Mouse (Mus musculus): ENCODE measurements at regions not wholly inside any gene's neighbourhood (a gene's known extent, or its start where the extent isn't known, plus 50 kb on each side); places are given as distances from the start of the nearest gene placed in this dataset.

DNA sequence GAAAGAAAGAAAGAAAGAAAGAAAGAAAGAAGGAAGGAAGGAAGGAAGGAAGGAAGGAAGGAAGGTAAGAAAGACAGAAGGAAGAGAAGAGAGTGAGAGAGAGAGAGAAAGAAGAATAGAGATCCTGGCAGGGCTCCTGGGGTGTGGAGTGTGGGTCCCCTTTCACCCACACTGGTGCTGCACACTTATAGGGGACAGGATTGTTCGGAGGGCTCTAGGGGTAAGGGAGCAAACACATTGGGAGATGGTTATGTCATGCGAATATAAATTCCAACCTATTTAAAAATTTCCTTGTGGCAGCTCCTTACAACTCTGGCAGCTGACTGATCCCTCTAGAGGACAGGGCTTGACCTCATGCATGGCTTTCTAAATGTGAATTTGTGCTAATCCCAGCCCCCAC, 286.5 kb downstream of the Fgf9 start:
- Histone ChIP-seq H3K27me3 (ENCODE audit: control insufficient read depth, insufficient read depth, low read depth, low read length) (no peaks in the 10 kb centered on the region), H3K27ac (ENCODE audit: low read length) (no peak overlapping the region), H3K4me3 (ENCODE audit: low read depth, low read length) (no peak overlapping the region), H3K4me2 (ENCODE audit: low read depth, low read length) (no peak overlapping the region), H3K4me1 (ENCODE audit: control insufficient read depth, low read depth, low read length) (no peaks in the 10 kb centered on the region), H3K9me3 (replicated peaks; ENCODE audit: control insufficient read depth, low read length) (no peaks in the 10 kb centered on the region), H3K36me3 (ENCODE audit: control insufficient read depth, insufficient read depth) (no peaks in the 10 kb centered on the region), H3K9ac (ENCODE audit: low read depth, low read length) (no peak overlapping the region)
- no peak for ATAC-seq (ENCODE audit: low read depth)
- 64% methylated on average over 2 of the region's 2 CpGs for WGBS (ENCODE audit: insufficient replicate concordance)

DNA sequence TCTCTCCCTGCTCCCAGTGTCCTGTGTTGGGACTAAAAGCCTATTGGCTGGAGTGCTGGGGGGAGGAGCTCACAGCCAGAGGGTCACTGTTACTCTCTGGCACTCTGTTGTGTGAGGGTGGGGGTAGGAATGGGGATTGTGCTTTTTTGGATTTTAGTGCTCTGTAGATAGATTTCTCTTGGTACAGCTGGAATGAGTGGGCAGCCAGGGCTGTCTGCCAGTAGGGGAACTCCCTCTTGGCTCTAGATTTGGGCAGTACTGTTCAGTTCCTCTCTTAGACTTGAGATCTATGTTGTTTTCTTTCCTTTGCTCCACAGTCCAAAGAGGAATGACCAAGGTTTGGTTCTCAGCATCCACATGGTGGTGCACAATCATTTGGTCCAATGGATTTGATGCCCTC, 282.6 kb downstream of the Fgf9 start:
- no peak overlapping the region for H3K27ac ChIP-seq (ENCODE audit: low read length)
- no peak overlapping the region for H3K4me3 ChIP-seq (ENCODE audit: low read depth, low read length)
- H3K9ac ChIP-seq (ENCODE audit: low read depth, low read length): no peak overlapping the region
- H3K4me2 ChIP-seq (ENCODE audit: low read depth, low read length): no peak overlapping the region
- no peaks in the 10 kb centered on the region for H3K36me3 ChIP-seq (ENCODE audit: control insufficient read depth, insufficient read depth)
- ATAC-seq (ENCODE audit: low read depth): no peak
- H3K4me1 ChIP-seq (ENCODE audit: control insufficient read depth, low read depth, low read length): no peaks in the 10 kb centered on the region
- no peaks in the 10 kb centered on the region for H3K9me3 ChIP-seq (replicated peaks; ENCODE audit: control insufficient read depth, low read length)
- no peaks in the 10 kb centered on the region for H3K27me3 ChIP-seq (ENCODE audit: control insufficient read depth, insufficient read depth, low read depth, low read length)

GRCm38 (mm10) chr14:58336148-58336547, 265.8 kb downstream of the Fgf9 start:
- H3K27ac ChIP-seq (ENCODE audit: low read length): no peak overlapping the region
- ATAC-seq (ENCODE audit: low read depth): no peak
- 74% methylated on average over 14 of the region's 14 CpGs for WGBS (ENCODE audit: insufficient replicate concordance)
- no peak overlapping the region for H3K4me3 ChIP-seq (ENCODE audit: low read depth, low read length)
- no peaks in the 10 kb centered on the region for H3K36me3 ChIP-seq (ENCODE audit: control insufficient read depth, insufficient read depth)
- H3K9ac ChIP-seq (ENCODE audit: low read depth, low read length): no peak overlapping the region
- H3K27me3 ChIP-seq (ENCODE audit: control insufficient read depth, insufficient read depth, low read depth, low read length): no peaks in the 10 kb centered on the region
- no peaks in the 10 kb centered on the region; the same call in 1 of the 2 replicates for H3K9me3 ChIP-seq (replicated peaks; ENCODE audit: control insufficient read depth, low read length)
- H3K4me1 ChIP-seq (ENCODE audit: control insufficient read depth, low read depth, low read length): no peaks in the 10 kb centered on the region
- no peak overlapping the region for H3K4me2 ChIP-seq (ENCODE audit: low read depth, low read length)

DNA sequence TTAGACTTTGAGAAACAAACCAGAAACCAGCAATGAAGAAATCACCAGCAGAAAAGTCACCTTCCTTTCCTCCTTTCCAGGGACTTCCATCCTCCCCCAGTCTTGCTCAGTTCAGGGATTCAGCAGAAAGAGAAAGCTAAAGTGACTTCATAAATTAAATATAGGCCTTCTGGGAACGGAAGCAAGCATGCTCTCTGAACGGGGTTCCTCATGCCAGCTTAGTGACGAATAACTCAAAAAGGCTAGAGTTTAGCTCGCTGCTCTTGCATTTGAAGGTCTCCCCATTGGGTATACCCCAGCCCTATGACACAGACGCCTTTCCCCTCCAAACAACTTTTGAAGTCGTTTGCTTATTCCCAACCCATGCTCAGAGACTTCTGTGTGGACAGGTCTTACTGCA, 252.8 kb downstream of the Fgf9 start:
- Histone ChIP-seq H3K4me1 (ENCODE audit: control insufficient read depth, low read depth, low read length) (no peaks in the 10 kb centered on the region), H3K27me3 (ENCODE audit: control insufficient read depth, insufficient read depth, low read depth, low read length) (no peaks in the 10 kb centered on the region), H3K9ac (ENCODE audit: low read depth, low read length) (no peak overlapping the region), H3K4me2 (ENCODE audit: low read depth, low read length) (no peak overlapping the region), H3K36me3 (ENCODE audit: control insufficient read depth, insufficient read depth) (no peaks in the 10 kb centered on the region), H3K9me3 (replicated peaks; ENCODE audit: control insufficient read depth, low read length) (no peaks in the 10 kb centered on the region), H3K27ac (ENCODE audit: low read length) (no peak overlapping the region), H3K4me3 (ENCODE audit: low read depth, low read length) (no peak overlapping the region)
- WGBS (ENCODE audit: insufficient replicate concordance): 44% methylated on average over 6 of the region's 6 CpGs
- ATAC-seq (ENCODE audit: low read depth): no peak

DNA sequence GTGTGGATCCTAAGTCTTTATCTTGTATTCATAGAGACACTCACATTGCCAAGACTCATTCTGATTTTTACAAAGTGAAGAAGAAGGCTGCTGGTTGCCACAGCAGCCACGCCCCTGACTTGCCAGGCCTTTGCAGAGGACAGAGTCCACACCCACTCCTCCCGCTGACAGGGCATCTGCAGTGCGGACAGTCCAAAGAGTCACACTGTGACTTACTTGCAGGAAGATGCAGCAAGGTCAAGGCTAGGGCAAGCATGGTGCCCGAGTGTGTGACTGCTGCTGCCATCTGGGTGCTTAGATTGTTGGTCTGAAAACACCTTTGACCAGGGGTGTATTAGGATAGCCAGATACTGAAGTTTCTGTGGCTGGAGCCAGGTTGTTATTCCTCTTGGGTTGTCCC, 252.1 kb downstream of the Fgf9 start:
- no peak for ATAC-seq (ENCODE audit: low read depth)
- Histone ChIP-seq H3K27me3 (ENCODE audit: control insufficient read depth, insufficient read depth, low read depth, low read length) (no peaks in the 10 kb centered on the region), H3K9ac (ENCODE audit: low read depth, low read length) (no peak overlapping the region), H3K4me2 (ENCODE audit: low read depth, low read length) (no peak overlapping the region), H3K4me3 (ENCODE audit: low read depth, low read length) (no peak overlapping the region), H3K9me3 (replicated peaks; ENCODE audit: control insufficient read depth, low read length) (no peaks in the 10 kb centered on the region), H3K36me3 (ENCODE audit: control insufficient read depth, insufficient read depth) (no peaks in the 10 kb centered on the region), H3K27ac (ENCODE audit: low read length) (no peak overlapping the region), H3K4me1 (ENCODE audit: control insufficient read depth, low read depth, low read length) (no peaks in the 10 kb centered on the region)
- WGBS (ENCODE audit: insufficient replicate concordance): 52% methylated on average over 4 of the region's 4 CpGs

DNA sequence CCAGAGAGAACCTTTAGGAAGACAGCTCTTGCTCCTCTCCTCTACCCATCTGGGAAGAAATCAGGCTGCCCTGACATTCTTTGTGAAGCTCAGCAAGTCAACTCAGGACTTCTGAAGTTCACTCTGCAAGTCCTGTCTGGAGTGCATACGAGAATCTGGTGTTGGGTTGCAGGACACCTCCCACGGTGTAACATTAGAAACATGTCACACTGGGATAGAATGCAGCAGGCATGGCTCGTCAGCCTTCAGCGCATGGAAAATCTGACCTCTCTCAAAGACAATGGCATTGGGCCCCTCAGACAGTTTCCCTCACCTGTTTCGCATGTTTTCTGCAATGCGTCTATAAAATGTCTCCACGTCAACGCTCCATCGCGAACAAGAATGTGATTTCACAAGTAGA, 251.5 kb downstream of the Fgf9 start:
- no peak for ATAC-seq (ENCODE audit: low read depth)
- Histone ChIP-seq H3K4me1 (ENCODE audit: control insufficient read depth, low read depth, low read length) (no peaks in the 10 kb centered on the region), H3K27ac (ENCODE audit: low read length) (no peak overlapping the region), H3K36me3 (ENCODE audit: control insufficient read depth, insufficient read depth) (no peaks in the 10 kb centered on the region), H3K4me3 (ENCODE audit: low read depth, low read length) (no peak overlapping the region), H3K9me3 (replicated peaks; ENCODE audit: control insufficient read depth, low read length) (no peaks in the 10 kb centered on the region), H3K27me3 (ENCODE audit: control insufficient read depth, insufficient read depth, low read depth, low read length) (no peaks in the 10 kb centered on the region), H3K4me2 (ENCODE audit: low read depth, low read length) (no peak overlapping the region), H3K9ac (ENCODE audit: low read depth, low read length) (no peak overlapping the region)
- 75% methylated on average over 10 of the region's 10 CpGs for WGBS (ENCODE audit: insufficient replicate concordance)

DNA sequence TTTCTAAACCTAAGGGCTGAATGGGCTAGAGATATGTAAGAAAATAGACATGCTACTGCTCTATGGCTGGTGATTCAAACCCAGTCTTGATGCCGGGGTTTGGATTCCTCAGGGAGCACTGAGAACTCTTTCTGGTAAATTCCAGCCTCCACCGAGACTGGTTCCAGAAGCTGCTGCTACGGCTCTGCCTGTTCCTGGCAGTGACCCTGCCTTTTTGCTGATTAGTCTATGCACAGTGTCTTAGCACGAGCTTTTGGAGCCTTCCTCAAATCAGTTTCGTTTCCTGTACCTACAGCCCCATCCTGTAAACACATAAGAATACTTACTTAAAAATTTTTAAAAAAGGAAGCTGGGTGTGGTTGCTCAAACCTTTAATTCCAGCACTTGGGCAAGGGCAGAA, 250.9 kb downstream of the Fgf9 start:
- no peaks in the 10 kb centered on the region for H3K27me3 ChIP-seq (ENCODE audit: control insufficient read depth, insufficient read depth, low read depth, low read length)
- H3K9ac ChIP-seq (ENCODE audit: low read depth, low read length): no peak overlapping the region
- no peaks in the 10 kb centered on the region for H3K9me3 ChIP-seq (replicated peaks; ENCODE audit: control insufficient read depth, low read length)
- WGBS (ENCODE audit: insufficient replicate concordance): 35% methylated on average over 5 of the region's 5 CpGs
- no peaks in the 10 kb centered on the region for H3K4me1 ChIP-seq (ENCODE audit: control insufficient read depth, low read depth, low read length)
- no peak overlapping the region for H3K4me2 ChIP-seq (ENCODE audit: low read depth, low read length)
- H3K36me3 ChIP-seq (ENCODE audit: control insufficient read depth, insufficient read depth): no peaks in the 10 kb centered on the region
- no peak for ATAC-seq (ENCODE audit: low read depth)
- no peak overlapping the region for H3K4me3 ChIP-seq (ENCODE audit: low read depth, low read length)
- no peak overlapping the region for H3K27ac ChIP-seq (ENCODE audit: low read length)

DNA sequence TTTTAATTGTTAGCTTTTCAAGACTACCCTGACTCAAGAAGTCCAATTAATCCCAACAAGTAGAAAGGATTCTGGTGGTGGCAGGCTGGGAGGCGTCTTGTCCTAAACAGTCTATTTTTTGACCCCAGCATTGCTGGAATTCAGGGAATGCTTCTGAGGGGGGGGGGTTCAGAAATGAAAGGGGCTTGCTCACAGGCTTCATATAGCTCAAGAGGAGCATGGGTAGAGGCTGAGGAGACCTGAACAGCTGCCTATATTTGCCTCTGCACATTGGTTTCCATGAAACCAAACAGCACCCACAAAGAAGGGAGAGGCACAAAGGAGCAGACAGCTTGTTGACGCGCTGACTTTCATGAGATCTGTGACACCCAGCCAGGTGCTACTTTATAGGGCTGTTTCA, 247.3 kb downstream of the Fgf9 start:
- no peaks in the 10 kb centered on the region for H3K36me3 ChIP-seq (ENCODE audit: control insufficient read depth, insufficient read depth)
- no peak overlapping the region for H3K4me3 ChIP-seq (ENCODE audit: low read depth, low read length)
- H3K27me3 ChIP-seq (ENCODE audit: control insufficient read depth, insufficient read depth, low read depth, low read length): no peaks in the 10 kb centered on the region
- H3K9ac ChIP-seq (ENCODE audit: low read depth, low read length): no peak overlapping the region
- ATAC-seq (ENCODE audit: low read depth): no peak
- no peaks in the 10 kb centered on the region for H3K4me1 ChIP-seq (ENCODE audit: control insufficient read depth, low read depth, low read length)
- H3K4me2 ChIP-seq (ENCODE audit: low read depth, low read length): no peak overlapping the region
- WGBS (ENCODE audit: insufficient replicate concordance): 67% methylated on average over 3 of the region's 3 CpGs
- no peak overlapping the region for H3K27ac ChIP-seq (ENCODE audit: low read length)
- no peaks in the 10 kb centered on the region for H3K9me3 ChIP-seq (replicated peaks; ENCODE audit: control insufficient read depth, low read length)

DNA sequence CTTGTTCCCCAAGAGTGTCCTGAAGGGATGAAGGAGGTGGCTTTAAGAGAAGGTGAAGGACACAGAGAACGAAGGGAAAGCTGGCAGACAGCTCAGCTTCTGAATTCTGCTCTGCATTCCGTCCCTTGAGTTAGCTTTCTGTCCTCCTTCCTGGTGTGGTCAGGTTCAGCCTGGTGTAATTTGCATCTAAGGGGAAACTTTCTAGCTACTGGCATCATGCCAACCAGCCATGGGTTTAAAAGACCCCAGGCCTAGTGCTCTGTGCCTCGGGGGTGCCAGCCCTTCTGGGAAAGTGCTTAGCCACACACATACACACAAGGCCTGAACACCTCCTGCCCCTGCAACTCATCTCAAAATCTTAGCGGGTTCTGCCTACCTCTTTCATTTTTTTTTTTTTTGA, 246.9 kb downstream of the Fgf9 start:
- no peaks in the 10 kb centered on the region for H3K36me3 ChIP-seq (ENCODE audit: control insufficient read depth, insufficient read depth)
- no peak for ATAC-seq (ENCODE audit: low read depth)
- H3K4me2 ChIP-seq (ENCODE audit: low read depth, low read length): no peak overlapping the region
- no peak overlapping the region for H3K27ac ChIP-seq (ENCODE audit: low read length)
- 50% methylated on average over 4 of the region's 4 CpGs for WGBS (ENCODE audit: insufficient replicate concordance)
- no peaks in the 10 kb centered on the region for H3K4me1 ChIP-seq (ENCODE audit: control insufficient read depth, low read depth, low read length)
- H3K27me3 ChIP-seq (ENCODE audit: control insufficient read depth, insufficient read depth, low read depth, low read length): no peaks in the 10 kb centered on the region
- no peaks in the 10 kb centered on the region for H3K9me3 ChIP-seq (replicated peaks; ENCODE audit: control insufficient read depth, low read length)
- H3K4me3 ChIP-seq (ENCODE audit: low read depth, low read length): no peak overlapping the region
- H3K9ac ChIP-seq (ENCODE audit: low read depth, low read length): no peak overlapping the region

DNA sequence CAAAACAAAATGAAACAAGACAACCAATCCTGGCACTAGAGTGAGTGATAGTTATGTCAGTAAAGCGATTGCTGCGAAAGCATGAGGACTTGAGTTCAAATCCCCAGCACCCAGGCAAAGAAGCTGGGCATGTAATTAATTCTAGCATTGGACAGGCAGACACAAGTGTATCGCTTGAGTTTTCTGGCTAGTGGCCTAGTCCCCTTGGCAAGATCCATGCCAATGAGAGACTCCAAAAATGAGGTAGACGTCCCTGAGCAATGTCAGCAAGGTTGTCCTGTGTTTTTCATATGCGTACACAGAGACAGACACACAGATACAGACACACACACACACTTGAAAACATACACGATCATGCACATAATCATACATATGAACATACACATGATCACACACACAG, 237.3 kb downstream of the Fgf9 start:
- Histone ChIP-seq H3K4me2 (ENCODE audit: low read depth, low read length) (no peak overlapping the region), H3K4me1 (ENCODE audit: control insufficient read depth, low read depth, low read length) (no peaks in the 10 kb centered on the region), H3K36me3 (ENCODE audit: control insufficient read depth, insufficient read depth) (no peaks in the 10 kb centered on the region), H3K27ac (ENCODE audit: low read length) (no peak overlapping the region), H3K27me3 (ENCODE audit: control insufficient read depth, insufficient read depth, low read depth, low read length) (no peaks in the 10 kb centered on the region), H3K4me3 (ENCODE audit: low read depth, low read length) (no peak overlapping the region), H3K9me3 (replicated peaks; ENCODE audit: control insufficient read depth, low read length) (no peaks in the 10 kb centered on the region), H3K9ac (ENCODE audit: low read depth, low read length) (no peak overlapping the region)
- 64% methylated on average over 6 of the region's 6 CpGs for WGBS (ENCODE audit: insufficient replicate concordance)
- no peak for ATAC-seq (ENCODE audit: low read depth)
